Mouse (Mus musculus) small intestine, adult 2 months (tissue): ENCODE data around the gene Camkk2. TPM values are rescaled to one million over a fixed set of nuclear protein-coding genes. Genes with fewer than 3 reads are reported as not detected.

ENCODE experiments used
- H3K27ac ChIP-seq: fragments of 200-500 bp; 2 replicates; pipeline ENCODE4 v1.5.1; 2012; ENCODE audit warnings: low read depth, low read length, control low read depth, inconsistent platforms; ENCODE audit not compliant: insufficient read depth
- H3K27me3 ChIP-seq: fragments of 200-500 bp; 2 replicates; pipeline ENCODE4 v1.6.1; 2012; ENCODE audit warnings: mild to moderate bottlenecking, moderate library complexity, low read length, inconsistent platforms; ENCODE audit not compliant: control insufficient read depth, insufficient read depth
- H3K36me3 ChIP-seq: fragments of 200-500 bp; 2 replicates; pipeline ENCODE4 v1.6.1; 2012; ENCODE audit warnings: mild to moderate bottlenecking, low read length, control low read depth, inconsistent platforms; ENCODE audit not compliant: control insufficient read depth, insufficient read depth
- H3K4me1 ChIP-seq: fragments of 200-500 bp; 2 replicates; pipeline ENCODE4 v1.6.1; 2012; ENCODE audit warnings: low read length, inconsistent platforms, mixed read lengths; ENCODE audit not compliant: control insufficient read depth, insufficient read depth, insufficient read length
- H3K4me3 ChIP-seq: fragments of 200-500 bp; 2 replicates; pipeline ENCODE4 v1.5.1; 2012; ENCODE audit warnings: low read depth, mild to moderate bottlenecking, control low read depth, inconsistent platforms, low read length, moderate library complexity
- CTCF ChIP-seq: fragments of 200-500 bp; IDR thresholded peaks from 2 replicates; pipeline ENCODE4 v1.5.1; 2012; ENCODE audit warnings: low read depth, mild to moderate bottlenecking, control low read depth, inconsistent platforms, low read length, moderate library complexity, mixed read lengths; ENCODE audit not compliant: insufficient replicate concordance, insufficient read length; ENCODE audit errors: extremely low read depth
- POLR2A ChIP-seq: fragments of 200-500 bp; IDR thresholded peaks from 2 replicates; pipeline ENCODE4 v1.6.1; 2012; ENCODE audit warnings: low read depth, mild to moderate bottlenecking, control low read depth, inconsistent platforms, low read length, moderate library complexity
- WGBS: fragments of 180-500 bp; shearing (Covaris S2); methylation state at CpG from one replicate; pipeline ENCODE4 v1.1.7; 2018; 5-methylcytosine and 5-hydroxymethylcytosine counted together
- polyA plus RNA-seq: library from polyadenylated mRNA; depleted of rRNA; stranded (reverse); fragments of >200 nt; gene quantifications from 2 replicates; pipeline ENCODE4 v1.2.3, GENCODE M21; 2012

Gene Camkk2
- polyA plus RNA-seq, 1 experiment, result 6.8 TPM

GRCm38 (mm10) chr5:122707276-122708181 is 71.7 kb downstream of the Camkk2 start, which contains the start of gene P2rx4:
P2rx4 (plus strand) TSS chr5:122707544.
- WGBS, result 1% methylated on average over 66 of the region's 66 CpGs
- peaks cover 4% of the 10 kb centered on the region; the same call in 1 of the 2 replicates for H3K4me1 ChIP-seq
- H3K27me3 ChIP-seq, result no peaks in the 10 kb centered on the region
- no peaks in the 10 kb centered on the region for H3K36me3 ChIP-seq
- H3K4me3 ChIP-seq, result peak within 1 kb of the TSS; percentile 66
- TF ChIP-seq POLR2A (peak; percentile 68), CTCF (0 out of 2 replicates have a peak, but pooled peaks have one; percentile 5)
- H3K27ac ChIP-seq, result peak within 1 kb of the TSS; percentile 67

- peak overlapping the region; percentile 66 for H3K4me3 ChIP-seq
- no peaks in the 10 kb centered on the region for H3K36me3 ChIP-seq
- peaks cover 4% of the 10 kb centered on the region; the same call in 1 of the 2 replicates for H3K4me1 ChIP-seq
- no peak for TF ChIP-seq CTCF
- TF ChIP-seq POLR2A, result no peak
- H3K27ac ChIP-seq, result peak overlapping the region; percentile 67
- H3K27me3 ChIP-seq, result no peaks in the 10 kb centered on the region
- 34% methylated on average over 5 of the region's 5 CpGs for WGBS
Measured at GRCm38 (mm10) chr5:122706917-122707275, 72.3 kb downstream of the Camkk2 start.

GRCm38 (mm10) chr5:122705174-122705573 is 74.0 kb downstream of the Camkk2 start:
- Histone ChIP-seq H3K36me3 (no peaks in the 10 kb centered on the region), H3K27me3 (no peaks in the 10 kb centered on the region), H3K27ac (no peak overlapping the region), H3K4me1 (peaks cover 8% of the 10 kb centered on the region; the same call in 1 of the 2 replicates), H3K4me3 (no peak overlapping the region)
- TF ChIP-seq CTCF (no peak), POLR2A (no peak)
- WGBS, result 68% methylated on average over 3 of the region's 3 CpGs

- 56% methylated on average over 4 of the region's 4 CpGs for WGBS
- H3K27me3 ChIP-seq, result no peaks in the 10 kb centered on the region
- H3K36me3 ChIP-seq, result no peaks in the 10 kb centered on the region
- peaks cover 8% of the 10 kb centered on the region; the same call in 1 of the 2 replicates for H3K4me1 ChIP-seq
- TF ChIP-seq CTCF, result no peak
- no peak for TF ChIP-seq POLR2A
- H3K4me3 ChIP-seq, result no peak overlapping the region
- no peak overlapping the region for H3K27ac ChIP-seq
Measured at GRCm38 (mm10) chr5:122704571-122704970, 74.6 kb downstream of the Camkk2 start.

- Histone ChIP-seq H3K4me1 (peaks cover 16% of the 10 kb centered on the region), H3K27me3 (no peaks in the 10 kb centered on the region), H3K27ac (no peak overlapping the region), H3K36me3 (no peaks in the 10 kb centered on the region), H3K4me3 (no peak overlapping the region)
- 91% methylated on average over 2 of the region's 2 CpGs for WGBS
- no peak for TF ChIP-seq POLR2A
- no peak for TF ChIP-seq CTCF
Measured at GRCm38 (mm10) chr5:122703574-122703973, 75.6 kb downstream of the Camkk2 start.

GRCm38 (mm10) chr5:122702156-122702555 is 77.1 kb downstream of the Camkk2 start:
- no peak overlapping the region for H3K4me3 ChIP-seq
- TF ChIP-seq POLR2A (no peak), CTCF (no peak)
- H3K27me3 ChIP-seq, result no peaks in the 10 kb centered on the region
- no peaks in the 10 kb centered on the region for H3K36me3 ChIP-seq
- H3K4me1 ChIP-seq, result peaks cover 16% of the 10 kb centered on the region
- WGBS, result 65% methylated on average over 6 of the region's 6 CpGs
- H3K27ac ChIP-seq, result 0 out of 2 replicates have a peak overlapping the region, but pooled peaks have one; percentile 48

GRCm38 (mm10) chr5:122700837-122701212 is 78.4 kb downstream of the Camkk2 start:
- Histone ChIP-seq H3K36me3 (no peaks in the 10 kb centered on the region), H3K4me3 (no peak overlapping the region), H3K4me1 (peaks cover 13% of the 10 kb centered on the region), H3K27me3 (no peaks in the 10 kb centered on the region), H3K27ac (peak overlapping the region; percentile 55; the same call in 1 of the 2 replicates)
- WGBS, result 9% methylated on average over 5 of the region's 5 CpGs
- TF ChIP-seq CTCF (no peak), POLR2A (no peak)
